Mouse (Mus musculus) midbrain, embryonic 12.5 days (tissue): Measurements from ENCODE around the gene Mllt3. TPM values are rescaled to one million over a fixed set of nuclear protein-coding genes. Genes with fewer than 3 reads are reported as not detected.

Source experiments
- ATAC-seq: fragments of 200-750 bp; cut with Nextera tagmentation; 2 replicates; pipeline ENCODE4 v1.8.0; 2017; ENCODE audit warnings: low read depth, moderate TSS enrichment, moderate library complexity; ENCODE audit not compliant: low FRiP score
- H3K27ac ChIP-seq: fragments of 300-500 bp; sonication (generic); replicated peaks from 2 replicates; pipeline ENCODE4 v1.5.1; 2016; ENCODE audit warnings: mild to moderate bottlenecking
- H3K27me3 ChIP-seq: fragments of 300-500 bp; sonication (generic); 2 replicates; pipeline ENCODE4 v1.6.1; 2016; ENCODE audit warnings: mild to moderate bottlenecking
- H3K36me3 ChIP-seq: fragments of 300-500 bp; sonication (generic); 2 replicates; pipeline ENCODE4 v1.6.1; 2016
- H3K4me1 ChIP-seq: fragments of 300-500 bp; sonication (generic); 2 replicates; pipeline ENCODE4 v1.6.1; 2016
- H3K4me2 ChIP-seq: fragments of 300-500 bp; sonication (generic); replicated peaks from 2 replicates; pipeline ENCODE4 v1.6.1; 2016; ENCODE audit warnings: mild to moderate bottlenecking, moderate library complexity
- H3K4me3 ChIP-seq: fragments of 300-500 bp; sonication (generic); 2 replicates; pipeline ENCODE4 v1.5.1; 2016; ENCODE audit warnings: mild to moderate bottlenecking
- H3K9ac ChIP-seq: fragments of 300-500 bp; sonication (generic); replicated peaks from 2 replicates; pipeline ENCODE4 v1.6.1; 2016; ENCODE audit warnings: mild to moderate bottlenecking, moderate library complexity
- H3K9me3 ChIP-seq: fragments of 300-500 bp; sonication (generic); 2 replicates; pipeline ENCODE4 v1.6.1; 2016; ENCODE audit warnings: mild to moderate bottlenecking
- WGBS: fragments of 180-500 bp; shearing (Covaris S2); methylation state at CpG from one replicate; pipeline ENCODE4 v1.1.7; 2016; 5-methylcytosine and 5-hydroxymethylcytosine counted together
- polyA plus RNA-seq: library from polyadenylated mRNA; unstranded; fragments of >200 nt; fragmentation: Nextera tagmentation; extraction: Ambion mirVana; gene quantifications from 2 replicates; pipeline ENCODE4 v1.2.1, GENCODE M21; 2016

The Mllt3 gene
- polyA plus RNA-seq, 1 experiment from 2014 or later, result 80.2 TPM

GRCm38 (mm10) chr4:87785132-87786074, 247.8 kb downstream of the Mllt3 start:
- H3K27ac ChIP-seq, result peak overlapping the region; percentile 52
- peak; percentile 80 for ATAC-seq
- no peaks in the 10 kb centered on the region for H3K9me3 ChIP-seq
- peak overlapping the region; percentile 24; the same call in 1 of the 2 replicates for H3K9ac ChIP-seq
- no peak overlapping the region for H3K4me3 ChIP-seq
- H3K4me1 ChIP-seq, result peaks cover 12% of the 10 kb centered on the region
- H3K4me2 ChIP-seq, result peak overlapping the region; percentile 35
- H3K27me3 ChIP-seq, result no peaks in the 10 kb centered on the region
- peaks cover 26% of the 10 kb centered on the region for H3K36me3 ChIP-seq
- WGBS, result 6% methylated on average over 12 of the region's 12 CpGs

DNA sequence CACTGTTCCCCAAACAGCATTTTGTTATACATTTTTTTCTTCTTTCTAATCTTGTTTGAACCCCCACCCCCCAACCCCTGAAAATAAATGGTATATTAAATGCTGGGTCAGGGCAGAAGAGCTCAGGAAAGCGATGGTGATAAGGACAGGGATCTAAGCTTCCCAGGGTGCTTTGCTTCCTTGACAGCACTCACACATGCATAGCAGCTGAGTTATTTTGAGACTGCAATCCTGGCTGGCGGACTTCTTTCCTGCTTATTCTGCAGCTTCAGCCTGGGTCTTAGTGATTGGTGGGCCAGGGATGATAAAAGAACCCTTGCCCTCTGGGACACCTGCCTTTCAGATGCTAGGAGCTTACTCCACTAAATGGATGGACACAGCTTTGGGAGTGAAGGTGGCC, 249.4 kb downstream of the Mllt3 start:
- H3K9ac ChIP-seq, result no peak overlapping the region
- no peak for ATAC-seq
- H3K4me1 ChIP-seq, result peaks cover 12% of the 10 kb centered on the region
- WGBS, result 79% methylated on average over 2 of the region's 2 CpGs
- H3K4me3 ChIP-seq, result no peak overlapping the region
- H3K27me3 ChIP-seq, result no peaks in the 10 kb centered on the region
- H3K9me3 ChIP-seq, result no peaks in the 10 kb centered on the region
- H3K27ac ChIP-seq, result no peak overlapping the region
- H3K36me3 ChIP-seq, result peaks cover 17% of the 10 kb centered on the region
- H3K4me2 ChIP-seq, result no peak overlapping the region

GRCm38 (mm10) chr4:87781971-87782370, 251.2 kb downstream of the Mllt3 start:
- Histone ChIP-seq H3K4me3 (no peak overlapping the region), H3K9ac (no peak overlapping the region), H3K27ac (no peak overlapping the region), H3K4me2 (no peak overlapping the region), H3K27me3 (no peaks in the 10 kb centered on the region), H3K4me1 (peaks cover 12% of the 10 kb centered on the region), H3K9me3 (no peaks in the 10 kb centered on the region), H3K36me3 (peaks cover 14% of the 10 kb centered on the region)
- no peak for ATAC-seq
- WGBS, result 96% methylated on average over 5 of the region's 5 CpGs

DNA sequence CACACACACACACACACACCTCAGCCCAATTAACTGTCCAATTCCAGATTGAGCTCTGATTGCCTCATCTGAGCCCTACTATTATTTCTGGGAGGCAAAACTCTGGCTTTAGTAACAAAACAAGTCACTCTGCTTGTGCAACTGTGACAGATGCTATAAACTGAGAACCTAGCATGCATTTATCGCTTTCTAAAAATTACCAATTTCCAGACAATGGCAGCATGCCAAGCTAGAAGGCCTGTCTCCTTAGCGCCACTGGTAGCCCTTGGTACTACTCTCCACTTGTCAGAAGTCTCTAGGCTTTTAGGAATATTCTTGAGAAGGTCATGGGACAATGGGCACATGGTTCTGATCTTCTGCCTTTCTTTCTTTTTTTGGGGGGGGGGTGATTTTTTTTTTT, 257.4 kb downstream of the Mllt3 start:
- H3K27me3 ChIP-seq, result no peaks in the 10 kb centered on the region
- H3K9ac ChIP-seq, result no peak overlapping the region
- H3K9me3 ChIP-seq, result no peaks in the 10 kb centered on the region
- no peak for ATAC-seq
- H3K4me2 ChIP-seq, result no peak overlapping the region
- peaks cover 22% of the 10 kb centered on the region for H3K36me3 ChIP-seq
- H3K4me3 ChIP-seq, result no peak overlapping the region
- H3K4me1 ChIP-seq, result no peaks in the 10 kb centered on the region
- H3K27ac ChIP-seq, result no peak overlapping the region
- 94% methylated on average over 2 of the region's 2 CpGs for WGBS

- Histone ChIP-seq H3K27me3 (no peaks in the 10 kb centered on the region), H3K9ac (no peak overlapping the region), H3K9me3 (no peaks in the 10 kb centered on the region), H3K4me1 (no peaks in the 10 kb centered on the region), H3K27ac (no peak overlapping the region), H3K4me3 (no peak overlapping the region), H3K4me2 (no peak overlapping the region), H3K36me3 (peaks cover 18% of the 10 kb centered on the region)
- WGBS, result 96% methylated on average over 4 of the region's 4 CpGs
- 0 out of 2 replicates have a peak, but pooled peaks have one; percentile 30 for ATAC-seq
These were observed 258.6 kb downstream of the Mllt3 start for GRCm38 (mm10) chr4:87774515-87774914.

DNA sequence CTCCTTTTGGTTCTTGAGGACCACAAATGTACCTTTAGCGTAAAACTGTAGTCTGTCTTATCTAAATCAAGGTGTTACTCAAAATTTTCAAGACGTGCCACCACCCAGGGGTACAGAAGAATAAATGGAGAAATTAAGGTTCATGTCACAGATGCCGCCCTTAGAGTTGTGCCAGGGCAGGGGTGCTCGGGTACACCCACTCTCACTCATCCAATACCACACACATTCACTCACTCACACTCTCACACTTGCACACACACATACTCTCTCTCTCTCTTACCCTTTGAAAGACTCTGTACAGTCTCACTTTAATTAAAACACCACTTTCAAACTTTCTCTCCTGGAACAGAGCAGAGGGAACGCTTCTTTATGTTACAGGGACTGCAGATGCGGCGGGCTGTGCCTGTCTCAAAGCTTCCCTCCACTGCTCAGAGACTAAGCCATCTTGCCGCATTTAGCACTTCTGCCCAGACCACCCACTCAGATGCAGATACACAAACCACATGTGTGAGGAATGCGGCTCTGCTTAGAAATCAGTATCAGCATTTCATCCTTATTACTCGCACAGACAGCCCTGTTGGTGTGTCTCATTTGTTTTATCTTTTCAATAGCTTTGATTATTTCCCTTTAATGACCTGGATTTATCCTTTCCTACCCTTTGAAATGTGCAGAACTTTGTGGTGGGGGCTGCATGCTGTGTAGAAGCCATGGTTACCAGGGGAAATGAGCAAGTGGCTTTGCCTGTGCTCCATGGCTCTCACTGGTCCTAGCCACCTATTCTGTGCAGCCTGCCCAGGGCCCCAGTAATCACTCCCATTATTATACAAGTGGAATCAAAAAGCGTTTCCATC, 265.2 kb downstream of the Mllt3 start:
- H3K9ac ChIP-seq, result no peak overlapping the region
- H3K4me1 ChIP-seq, result peaks cover 13% of the 10 kb centered on the region
- 0 out of 2 replicates have a peak overlapping the region, but pooled peaks have one; percentile 11 for H3K4me2 ChIP-seq
- WGBS, result 27% methylated on average over 11 of the region's 11 CpGs
- 0 out of 2 replicates have a peak, but pooled peaks cover 3% of the 10 kb centered on the region for H3K36me3 ChIP-seq
- no peaks in the 10 kb centered on the region for H3K9me3 ChIP-seq
- H3K4me3 ChIP-seq, result no peak overlapping the region
- peak; percentile 82 for ATAC-seq
- 0 out of 2 replicates have a peak overlapping the region, but pooled peaks have one; percentile 15 for H3K27ac ChIP-seq
- no peaks in the 10 kb centered on the region for H3K27me3 ChIP-seq

GRCm38 (mm10) chr4:87765729-87766128, 267.4 kb downstream of the Mllt3 start:
- Histone ChIP-seq H3K36me3 (0 out of 2 replicates have a peak, but pooled peaks cover 2% of the 10 kb centered on the region), H3K27ac (no peak overlapping the region), H3K27me3 (no peaks in the 10 kb centered on the region), H3K4me1 (peaks cover 13% of the 10 kb centered on the region), H3K9me3 (no peaks in the 10 kb centered on the region), H3K9ac (no peak overlapping the region), H3K4me2 (no peak overlapping the region), H3K4me3 (no peak overlapping the region)
- no peak for ATAC-seq
- WGBS, result 54% methylated on average over 3 of the region's 3 CpGs

DNA sequence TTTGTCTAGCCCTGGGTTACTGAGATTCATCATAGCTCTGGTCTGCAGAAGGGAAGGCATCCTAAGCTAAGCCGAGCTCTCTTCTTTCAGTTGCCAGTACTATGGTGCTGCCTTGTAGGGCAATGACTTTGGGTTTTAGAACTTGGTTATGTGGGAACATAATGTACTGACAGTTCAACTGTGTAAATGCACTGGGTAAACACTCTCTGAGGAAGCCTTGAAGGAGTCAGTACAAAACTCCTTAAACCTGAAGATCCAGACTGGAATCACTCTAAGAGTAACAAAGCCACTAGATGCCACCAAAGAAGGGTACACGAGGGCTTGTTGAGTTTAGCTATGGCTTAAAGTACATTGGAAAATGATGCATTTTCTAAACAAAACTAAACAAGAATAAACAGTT, 272.1 kb downstream of the Mllt3 start:
- Histone ChIP-seq H3K4me2 (no peak overlapping the region), H3K9me3 (no peaks in the 10 kb centered on the region), H3K27me3 (no peaks in the 10 kb centered on the region), H3K4me3 (no peak overlapping the region), H3K9ac (no peak overlapping the region), H3K4me1 (no peaks in the 10 kb centered on the region), H3K27ac (no peak overlapping the region), H3K36me3 (no peaks in the 10 kb centered on the region)
- no peak for ATAC-seq
- WGBS, result 75% methylated on average over 2 of the region's 2 CpGs

DNA sequence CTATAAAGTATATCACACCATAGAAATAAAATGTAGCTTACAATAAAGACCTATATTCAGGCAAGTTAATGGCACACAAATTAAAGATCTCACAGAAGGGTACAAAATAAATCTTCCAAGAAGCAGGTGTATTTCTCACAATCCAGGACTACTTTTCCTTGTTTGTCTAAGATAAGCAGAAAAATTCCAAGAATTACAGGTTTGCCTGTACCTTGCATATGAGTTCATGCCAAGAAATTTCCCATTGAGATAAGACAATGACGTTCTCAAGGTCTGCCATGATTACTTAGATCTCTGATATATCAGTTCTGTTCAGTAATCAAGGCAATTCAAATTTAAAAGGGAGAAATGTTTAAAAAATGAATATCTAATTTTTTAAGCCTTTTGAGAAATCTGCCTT, 272.9 kb downstream of the Mllt3 start:
- Histone ChIP-seq H3K4me3 (no peak overlapping the region), H3K9ac (no peak overlapping the region), H3K4me1 (no peaks in the 10 kb centered on the region), H3K9me3 (no peaks in the 10 kb centered on the region), H3K27me3 (no peaks in the 10 kb centered on the region), H3K4me2 (no peak overlapping the region), H3K36me3 (no peaks in the 10 kb centered on the region), H3K27ac (no peak overlapping the region)
- ATAC-seq, result no peak
- WGBS, result 86% methylated on average over 1 of the region's 1 CpGs

GRCm38 (mm10) chr4:87759625-87760024, 273.5 kb downstream of the Mllt3 start:
- no peaks in the 10 kb centered on the region for H3K4me1 ChIP-seq
- WGBS, result 76% methylated on average over 2 of the region's 2 CpGs

GRCm38 (mm10) chr4:87759110-87759509, 274.1 kb downstream of the Mllt3 start:
- H3K9ac ChIP-seq, result no peak overlapping the region
- 91% methylated on average over 6 of the region's 6 CpGs for WGBS
- no peak overlapping the region for H3K4me3 ChIP-seq
- H3K36me3 ChIP-seq, result no peaks in the 10 kb centered on the region
- H3K4me2 ChIP-seq, result no peak overlapping the region
- no peak for ATAC-seq
- no peaks in the 10 kb centered on the region for H3K27me3 ChIP-seq
- no peak overlapping the region for H3K27ac ChIP-seq
- no peaks in the 10 kb centered on the region for H3K4me1 ChIP-seq
- no peaks in the 10 kb centered on the region for H3K9me3 ChIP-seq

More at GRCm38 (mm10) chr4:87759625-87760024, 273.5 kb downstream of the Mllt3 start:
- H3K4me3 ChIP-seq, result no peak overlapping the region
- no peak for ATAC-seq
- no peaks in the 10 kb centered on the region for H3K36me3 ChIP-seq
- H3K9ac ChIP-seq, result no peak overlapping the region
- H3K27ac ChIP-seq, result no peak overlapping the region
- no peak overlapping the region for H3K4me2 ChIP-seq
- H3K27me3 ChIP-seq, result no peaks in the 10 kb centered on the region
- no peaks in the 10 kb centered on the region for H3K9me3 ChIP-seq

DNA sequence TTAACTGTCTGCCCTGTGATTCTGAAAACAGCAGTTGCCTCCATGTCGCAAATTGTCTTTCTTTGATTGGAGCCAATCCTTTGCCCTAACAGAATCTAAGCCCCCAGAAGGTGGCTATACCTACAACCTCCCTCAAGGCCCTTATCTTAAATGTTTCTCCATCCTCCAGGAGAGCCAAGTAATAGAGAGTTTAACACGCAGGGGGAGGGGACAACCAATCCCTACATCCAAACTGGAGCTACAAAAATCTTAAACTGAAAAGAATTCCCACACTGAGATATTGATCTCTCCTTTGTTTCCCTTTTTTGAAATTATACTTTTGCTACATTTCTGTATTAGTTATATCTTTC, 281.7 kb downstream of the Mllt3 start:
- ATAC-seq, result no peak
- WGBS, result 92% methylated on average over 2 of the region's 2 CpGs

More for the DNA sequence above, 281.7 kb downstream of the Mllt3 start:
- Histone ChIP-seq H3K9ac (no peak overlapping the region), H3K4me2 (no peak overlapping the region), H3K4me1 (peaks cover 4% of the 10 kb centered on the region; the same call in 1 of the 2 replicates), H3K27ac (no peak overlapping the region), H3K27me3 (no peaks in the 10 kb centered on the region; the same call in 1 of the 2 replicates), H3K9me3 (no peaks in the 10 kb centered on the region), H3K4me3 (no peak overlapping the region), H3K36me3 (no peaks in the 10 kb centered on the region)
